Mouse (Mus musculus): ENCODE measurements around the gene Hltf.
A peak's percentile ranks its signal among the peaks of the same experiment; 100 is the strongest.
"Not testable (repeated sequence)": the region's sequence is repeated elsewhere in the genome, so short reads cannot be mapped to it uniquely, and the experiment has no call there.

Gene Hltf

DNA sequence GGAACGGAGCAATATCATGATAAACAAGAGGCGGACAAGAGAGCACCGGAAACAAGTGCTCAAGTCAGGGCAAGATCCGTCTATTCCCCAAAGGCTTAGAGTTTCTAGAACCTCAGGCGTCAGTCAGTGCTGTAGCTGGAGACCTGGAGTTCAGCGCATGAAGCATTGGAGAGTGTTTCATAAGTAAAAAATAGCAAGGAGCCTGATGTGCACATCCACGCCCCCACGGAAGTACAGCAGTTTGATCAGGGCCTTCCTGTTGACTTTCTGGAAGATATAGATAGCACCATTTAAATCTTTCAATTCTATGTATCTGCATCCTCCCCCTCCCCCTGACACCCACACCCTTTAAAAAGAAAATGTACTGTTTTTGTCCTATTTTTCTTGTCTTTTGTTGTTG lies 46.7 kb downstream of the Hltf start:
- DNase-seq (ENCODE audit: low read depth, low spot score), result no peak

DNA sequence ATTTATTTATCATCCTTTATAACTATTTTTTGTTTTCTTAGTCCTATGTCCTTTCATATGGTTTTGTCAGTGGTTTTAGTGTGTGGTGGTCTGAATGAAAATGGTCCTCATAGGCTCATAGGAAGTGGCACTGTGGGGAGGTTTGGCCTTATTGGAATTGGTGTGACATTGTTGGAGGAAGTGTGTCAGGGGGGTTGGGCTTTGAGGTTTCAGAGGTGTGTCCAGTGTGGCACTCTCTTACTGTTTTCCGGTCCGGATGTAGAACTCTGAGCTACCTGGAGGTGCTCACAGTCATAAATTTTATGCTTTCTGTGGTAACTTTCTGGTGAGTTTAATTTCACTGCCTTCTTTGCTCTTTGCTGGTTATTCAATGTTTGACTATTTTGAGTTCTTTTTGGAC lies 47.2 kb downstream of the Hltf start:
- no peak for DNase-seq (ENCODE audit: low read depth, low spot score)

DNA sequence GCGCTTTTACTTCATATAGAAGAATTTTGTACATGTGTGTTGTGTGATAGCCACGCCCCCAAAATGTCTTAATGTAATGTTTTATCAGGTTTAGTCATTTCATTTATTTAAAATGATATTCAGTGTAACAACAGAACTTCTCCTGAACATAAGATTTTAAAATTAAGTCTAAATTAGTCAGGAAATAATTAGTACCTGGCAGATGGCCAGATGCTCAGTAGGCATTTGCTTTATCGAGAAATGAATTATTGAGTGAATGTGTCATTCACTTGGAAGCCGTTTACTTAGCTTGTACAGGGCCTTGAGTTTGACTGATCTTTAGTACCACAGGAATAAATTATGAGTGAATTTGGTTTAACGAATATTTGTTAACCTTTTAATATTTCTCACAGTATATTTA lies 51.3 kb downstream of the Hltf start:
- no peak for DNase-seq (ENCODE audit: low read depth, low spot score)

DNA sequence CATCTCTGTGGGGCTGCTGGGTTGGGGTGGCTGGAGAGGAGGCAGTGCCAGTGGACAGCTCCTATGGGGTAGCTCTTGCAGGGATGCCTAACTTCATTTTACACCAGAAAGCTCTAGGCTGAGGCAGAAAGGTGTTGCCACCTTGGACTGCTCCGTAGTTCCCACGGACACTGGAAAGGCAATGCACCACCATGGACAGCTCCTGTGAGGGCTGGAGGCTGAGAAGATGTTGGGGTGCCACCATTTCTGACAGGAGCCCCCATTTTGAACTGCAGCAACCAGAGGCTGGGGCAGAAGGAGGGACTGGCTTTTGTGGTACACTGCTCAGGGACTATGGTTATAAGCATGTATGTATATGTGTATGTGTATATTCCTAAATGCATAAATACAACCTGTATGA lies 54.3 kb downstream of the Hltf start:
- no peak for DNase-seq (ENCODE audit: low read depth, low spot score)

DNA sequence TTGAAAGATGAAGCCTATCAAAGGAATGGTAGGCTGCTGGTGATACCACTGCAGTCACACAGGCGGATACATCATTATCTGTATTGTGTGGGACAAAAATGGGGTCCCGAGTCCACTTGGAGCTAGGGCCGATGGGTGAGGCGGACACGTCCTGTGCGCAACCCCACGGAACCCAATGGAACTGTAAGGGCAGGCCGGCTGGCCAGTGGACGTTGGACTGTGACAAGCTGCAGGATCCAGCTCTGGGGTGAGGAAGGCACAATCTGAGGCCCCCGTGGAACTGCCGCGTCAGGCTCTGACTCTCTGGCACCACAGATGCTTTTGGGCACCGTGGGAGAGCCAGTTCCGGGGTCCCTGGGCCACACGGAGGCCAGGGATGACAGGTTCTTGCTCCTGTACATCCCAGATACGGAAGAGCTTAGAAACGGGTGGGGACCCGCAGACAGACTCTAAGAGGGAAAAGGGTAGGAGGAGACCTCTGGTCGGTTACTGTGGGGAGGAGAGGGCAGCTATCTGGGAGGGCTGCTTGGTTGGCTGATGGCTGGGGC lies 61.5 kb downstream of the Hltf start:
- no peak for DNase-seq (ENCODE audit: low read depth, low spot score)

DNA sequence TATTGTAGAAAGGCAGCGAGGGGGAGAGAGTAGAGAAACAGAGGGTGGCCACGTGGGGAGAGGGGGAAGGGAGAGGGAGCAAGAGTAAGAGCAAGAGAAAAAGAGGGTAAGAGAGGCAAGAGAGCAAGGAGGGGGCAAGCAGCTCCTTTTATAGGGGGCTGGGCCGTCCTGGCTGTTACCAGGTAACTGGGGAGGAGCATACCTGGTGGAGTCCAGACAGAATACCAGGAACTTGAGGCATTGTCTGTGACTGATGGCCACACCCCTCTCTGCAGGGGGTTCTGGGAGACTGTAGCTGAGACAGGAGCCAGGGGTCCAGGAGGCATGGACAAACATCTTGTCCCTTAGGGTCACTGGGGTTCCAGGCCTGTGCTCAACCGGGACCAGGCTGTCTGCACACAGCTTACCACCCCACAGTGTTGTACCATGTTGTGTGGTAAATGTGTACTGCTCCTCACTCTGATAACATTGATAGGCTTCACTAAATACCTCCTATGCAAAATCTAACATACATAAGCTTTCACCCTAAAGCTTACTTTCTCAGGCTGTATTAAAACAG lies 62.2 kb downstream of the Hltf start:
- peak; percentile 86 for DNase-seq (ENCODE audit: low read depth, low spot score)

DNA sequence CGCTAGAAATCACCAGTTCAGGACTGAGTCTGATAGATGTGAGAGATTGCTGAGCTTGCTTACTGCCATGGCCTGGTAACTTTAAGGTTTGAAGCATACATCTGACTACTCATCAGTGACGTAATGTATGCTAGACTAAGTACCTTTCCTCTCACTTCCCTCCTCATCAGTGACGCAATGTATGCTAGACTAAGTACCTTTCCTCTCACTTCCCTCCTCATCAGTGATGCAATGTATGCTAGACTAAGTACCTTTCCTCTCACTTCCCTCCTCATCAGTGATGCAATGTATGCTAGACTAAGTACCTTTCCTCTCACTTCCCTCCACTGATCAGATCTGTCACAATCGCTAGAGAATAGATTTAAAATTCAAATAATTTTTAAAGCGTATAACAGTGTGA lies 64.0 kb downstream of the Hltf start:
- DNase-seq (ENCODE audit: low read depth, low spot score), result not testable (repeated sequence)

DNA sequence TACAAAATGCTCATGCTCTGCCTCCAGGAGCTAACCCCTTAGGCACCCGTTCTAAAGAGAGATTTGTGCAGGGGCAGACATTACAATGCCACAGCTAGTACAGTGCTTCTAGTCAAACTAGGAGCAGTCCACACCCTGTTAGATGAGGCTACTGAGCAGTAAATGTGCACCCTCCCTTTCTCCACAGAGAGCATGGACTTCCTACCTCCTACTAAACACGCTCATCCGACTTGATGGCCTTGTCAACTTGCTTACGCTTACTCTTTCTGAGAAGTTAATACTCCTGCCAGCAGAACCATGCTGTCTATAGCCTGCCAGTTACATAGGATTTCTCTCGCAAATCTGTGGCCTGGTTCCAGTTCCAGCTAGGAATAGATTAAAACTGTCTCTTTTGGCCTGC lies 68.0 kb downstream of the Hltf start:
- DNase-seq (ENCODE audit: low read depth, low spot score), result no peak

DNA sequence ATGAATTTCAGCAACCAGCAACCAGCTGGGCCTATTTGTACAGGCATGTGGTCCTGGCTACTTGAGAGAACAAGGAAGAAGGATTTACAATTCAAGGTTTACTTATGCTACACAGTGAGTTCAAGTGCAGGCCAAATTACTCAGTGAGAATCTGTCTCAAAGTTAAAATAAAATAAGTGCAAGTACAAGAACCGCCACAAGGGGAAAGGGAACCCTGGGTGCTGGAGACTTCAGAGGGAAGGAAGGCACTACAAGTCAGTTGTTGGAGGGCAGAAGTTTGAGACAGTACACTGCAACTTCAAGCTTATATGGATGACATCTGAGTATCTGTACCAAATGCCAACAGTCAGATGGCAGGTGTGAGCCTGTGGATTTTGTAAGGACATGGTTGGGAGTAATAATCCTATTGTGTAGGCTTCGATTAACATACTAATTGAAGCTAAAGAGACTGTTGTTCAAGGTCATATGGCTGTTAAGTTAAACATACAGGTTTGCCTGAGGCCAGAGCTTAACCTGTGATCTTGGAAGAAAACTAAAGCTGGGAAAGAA lies 69.5 kb downstream of the Hltf start:
- DNase-seq (ENCODE audit: low read depth, low spot score), result peak; percentile 60

DNA sequence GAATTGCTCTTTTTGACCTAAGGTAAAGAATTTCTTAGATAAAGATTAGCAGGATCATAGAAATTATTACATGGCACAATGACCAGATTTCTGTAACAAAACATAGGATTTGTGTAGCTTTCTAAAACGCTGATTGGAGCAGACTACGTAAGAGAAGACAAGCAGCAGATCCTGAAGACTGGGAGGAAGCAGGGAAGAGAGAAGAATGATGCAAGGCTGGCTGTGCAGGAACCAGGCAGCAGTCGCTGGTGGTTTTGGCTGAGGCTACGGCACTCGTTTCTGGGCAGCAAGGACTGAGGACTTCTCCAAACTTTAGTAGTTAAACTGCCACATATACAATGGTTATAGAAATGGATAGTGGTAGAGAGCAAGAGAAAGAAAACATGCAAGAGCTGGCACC lies 71.9 kb downstream of the Hltf start:
- no peak for DNase-seq (ENCODE audit: low read depth, low spot score)

DNA sequence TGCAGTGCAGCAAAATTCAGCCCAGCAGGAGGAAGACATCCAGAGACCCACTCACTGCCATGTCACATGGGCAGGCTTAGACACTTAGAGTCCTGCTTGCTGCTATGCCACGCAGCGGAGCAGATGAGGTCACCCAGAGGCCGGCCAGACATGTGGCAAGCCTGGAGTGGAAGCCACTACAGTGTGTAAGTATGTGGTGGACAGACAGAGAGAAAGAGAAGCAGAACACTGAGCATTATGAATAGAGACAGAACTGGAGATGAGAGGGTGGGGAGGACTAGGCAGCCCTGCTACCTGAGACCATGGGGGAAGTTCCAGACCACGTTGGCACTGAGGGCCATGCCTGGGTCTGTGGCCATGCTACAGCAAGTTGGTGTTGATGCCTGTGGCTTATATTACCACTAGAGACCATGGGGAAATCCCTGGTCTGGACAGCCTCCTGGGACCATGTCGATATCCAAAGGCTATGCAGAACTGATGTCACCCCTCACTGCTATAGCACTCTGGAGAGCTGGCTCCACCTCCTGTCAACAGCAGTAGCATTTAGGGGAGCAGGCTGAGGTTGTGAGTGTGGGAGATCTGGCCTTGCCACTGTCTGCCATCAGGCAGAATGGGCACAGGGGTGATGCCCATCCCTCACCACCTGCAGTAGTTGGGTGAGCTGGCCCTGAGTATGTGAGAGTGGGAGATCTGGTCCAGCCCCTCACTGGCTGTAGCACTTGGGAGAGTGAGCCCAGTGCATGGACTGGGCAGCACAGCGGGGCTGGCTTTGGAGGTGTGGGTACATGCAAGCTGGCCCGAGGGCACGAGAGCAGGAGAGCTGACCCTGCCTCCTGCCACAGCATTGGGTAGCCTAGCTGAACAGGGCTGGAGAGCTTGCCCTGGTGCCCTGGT lies 73.1 kb downstream of the Hltf start:
- no peak for DNase-seq (ENCODE audit: low read depth, low spot score)

DNA sequence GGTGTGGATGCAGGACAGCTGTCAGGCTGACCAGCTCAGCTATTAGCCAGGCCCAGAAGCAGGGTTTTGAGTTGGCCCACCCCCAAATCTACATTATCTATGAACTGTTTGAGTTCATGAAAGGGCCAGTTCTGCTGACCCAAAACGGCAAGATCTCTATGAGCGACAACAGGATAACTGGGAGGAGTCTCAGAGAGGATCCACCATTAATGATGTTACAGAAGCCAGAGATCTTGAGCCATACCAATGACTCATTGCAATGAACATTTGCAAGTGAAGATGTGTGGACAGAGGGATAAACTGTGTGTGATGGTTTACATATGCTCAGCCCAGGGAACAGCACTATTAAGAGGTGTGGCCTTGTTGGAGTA lies 73.7 kb downstream of the Hltf start:
- DNase-seq (ENCODE audit: low read depth, low spot score), result no peak

DNA sequence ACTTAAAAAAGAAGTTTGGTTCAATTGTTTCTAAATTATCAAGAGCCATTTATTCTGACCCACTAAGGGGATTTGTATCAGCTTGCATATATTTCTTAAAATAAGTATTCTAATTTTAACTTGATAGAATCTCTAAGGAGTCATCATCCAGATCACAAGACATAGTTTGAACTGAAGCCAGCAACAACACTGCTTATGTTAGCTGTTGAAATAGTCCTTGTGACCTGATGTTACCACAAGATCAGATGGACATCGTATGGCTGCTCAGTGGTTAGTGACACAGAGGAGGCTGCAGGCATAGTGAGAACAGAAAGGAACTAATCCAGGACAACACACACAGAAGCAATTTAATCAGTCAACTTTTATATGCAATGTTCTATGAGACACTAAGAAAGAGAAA lies 75.1 kb downstream of the Hltf start:
- no peak for DNase-seq (ENCODE audit: low read depth, low spot score)

DNA sequence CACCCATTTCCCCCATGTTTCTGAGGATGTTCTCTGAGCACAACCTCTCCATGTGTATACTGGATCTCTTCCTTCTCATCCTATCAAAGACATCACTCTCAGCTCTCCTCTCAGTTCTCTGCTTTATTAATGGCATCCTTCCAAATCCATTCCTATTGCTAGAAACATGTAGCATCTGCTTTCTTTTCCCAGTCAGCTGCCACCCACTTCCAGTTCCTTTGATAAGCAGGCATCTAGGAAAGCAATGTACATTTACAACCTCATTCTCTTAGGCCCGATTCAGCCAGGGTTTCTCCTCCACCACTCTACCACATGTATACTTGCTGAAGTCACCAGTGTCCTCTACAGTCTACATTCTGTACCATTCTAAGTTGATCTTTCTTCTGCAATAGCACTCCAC lies 76.1 kb downstream of the Hltf start:
- DNase-seq (ENCODE audit: low read depth, low spot score), result no peak

DNA sequence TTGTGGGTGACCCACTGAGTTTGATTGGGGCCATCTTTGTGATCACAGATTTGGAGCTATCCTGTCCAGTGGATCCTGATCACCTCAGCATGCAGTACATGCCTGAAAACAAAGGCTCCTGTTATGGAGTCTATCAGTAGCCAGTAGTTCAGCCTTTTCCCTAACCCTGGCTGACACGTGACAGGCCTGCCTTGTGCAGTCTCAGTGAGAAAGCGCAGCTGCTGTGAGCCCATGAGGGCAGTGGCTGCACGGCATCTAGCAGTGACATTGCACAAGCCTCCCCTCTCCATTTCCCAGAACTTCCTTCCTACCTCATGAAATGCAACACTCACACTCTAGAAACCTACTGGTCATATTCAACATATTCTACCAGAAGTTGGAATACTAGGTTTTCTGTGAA lies 76.9 kb downstream of the Hltf start:
- no peak for DNase-seq (ENCODE audit: low read depth, low spot score)

DNA sequence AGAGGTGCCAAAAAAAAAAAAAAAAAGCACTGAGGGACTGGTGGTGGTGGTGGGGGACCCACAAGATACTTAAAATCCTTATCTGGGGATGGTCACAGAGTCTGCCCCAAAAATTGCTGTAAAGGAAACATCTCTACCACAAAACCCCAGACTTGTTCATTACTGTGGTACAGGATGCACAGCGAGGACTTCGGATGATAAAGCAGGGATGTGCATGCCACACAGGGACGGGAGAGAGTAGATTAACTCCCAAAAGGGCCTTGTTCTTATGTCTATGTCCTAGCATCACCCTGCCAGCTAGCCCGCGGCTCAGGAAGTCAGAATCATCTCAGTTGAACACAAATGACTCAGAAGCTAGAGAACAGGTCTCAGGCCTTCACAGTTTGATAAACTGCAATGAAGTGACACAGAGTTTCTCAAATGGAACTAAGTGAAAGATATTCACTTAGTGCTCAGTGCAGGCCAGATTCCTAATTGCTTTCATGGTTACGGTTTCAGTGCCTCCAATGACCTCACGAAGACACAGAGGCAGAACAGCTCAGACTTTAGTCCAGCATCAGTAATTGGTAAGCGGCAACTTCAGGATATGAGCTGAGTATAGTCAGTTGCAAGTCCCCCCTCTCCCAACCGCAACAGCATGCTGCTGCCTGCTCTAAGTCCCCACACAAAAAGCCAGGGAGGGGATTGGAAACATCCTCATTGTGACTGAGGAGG lies 79.4 kb downstream of the Hltf start:
- no peak for DNase-seq (ENCODE audit: low read depth, low spot score)

DNA sequence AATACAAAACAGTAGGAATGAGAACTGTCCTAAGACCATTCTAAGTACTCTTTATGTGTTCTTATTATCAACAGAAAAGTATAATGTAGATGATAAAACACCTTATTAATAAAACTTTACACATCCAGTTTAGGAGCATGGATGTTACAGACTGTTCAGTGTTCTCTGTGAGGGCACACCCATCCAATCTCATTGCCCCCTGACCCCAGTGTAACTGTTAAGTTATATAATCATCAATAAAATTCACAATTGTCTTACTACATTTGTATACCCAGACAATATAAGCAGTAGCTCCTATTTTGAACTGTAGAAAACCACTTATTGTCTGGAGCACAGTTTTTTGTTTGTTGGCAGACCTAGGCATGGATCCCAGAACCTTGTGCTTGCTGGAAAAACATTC lies 83.6 kb downstream of the Hltf start:
- no peak for DNase-seq (ENCODE audit: low read depth, low spot score)

DNA sequence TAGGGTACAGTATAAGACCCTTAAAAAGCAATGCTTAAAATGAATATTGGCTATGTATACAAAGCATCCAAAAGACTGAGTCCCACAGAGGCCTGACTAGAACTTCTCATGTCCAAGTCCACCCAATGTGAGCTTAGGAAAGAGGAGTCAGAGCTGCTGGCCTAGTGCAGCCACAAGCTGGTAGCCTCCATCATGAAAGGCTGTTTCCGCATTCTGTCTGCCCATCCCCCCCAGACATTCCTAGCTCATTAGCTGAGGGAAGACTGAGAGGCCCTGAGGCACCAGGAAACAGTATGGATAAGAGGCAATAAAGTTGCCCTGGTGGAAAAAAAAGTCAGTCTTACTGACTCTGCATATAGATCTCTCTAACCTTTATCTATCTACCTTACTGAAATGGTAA lies 84.1 kb downstream of the Hltf start:
- peak; percentile 48 for DNase-seq (ENCODE audit: low read depth, low spot score)

DNA sequence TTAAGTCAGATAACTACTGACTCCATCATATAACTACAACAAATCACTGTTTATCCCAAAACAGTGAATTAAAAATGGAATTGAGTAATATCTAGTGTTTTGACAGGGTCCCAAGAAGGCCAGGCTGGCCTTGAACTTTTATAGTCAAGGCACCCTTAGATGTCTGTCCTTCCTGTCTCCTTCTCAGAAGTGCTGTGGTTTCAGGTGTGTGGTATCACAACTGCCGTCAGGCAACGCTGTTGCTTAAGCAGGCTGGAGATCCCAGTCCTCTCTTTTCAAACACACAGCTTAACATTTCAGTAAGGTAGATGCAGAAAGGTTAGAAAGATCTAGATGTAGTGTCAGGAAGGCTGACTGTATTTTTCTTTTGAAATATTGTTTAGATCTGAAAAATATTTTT lies 84.5 kb downstream of the Hltf start:
- DNase-seq (ENCODE audit: low read depth, low spot score), result no peak

DNA sequence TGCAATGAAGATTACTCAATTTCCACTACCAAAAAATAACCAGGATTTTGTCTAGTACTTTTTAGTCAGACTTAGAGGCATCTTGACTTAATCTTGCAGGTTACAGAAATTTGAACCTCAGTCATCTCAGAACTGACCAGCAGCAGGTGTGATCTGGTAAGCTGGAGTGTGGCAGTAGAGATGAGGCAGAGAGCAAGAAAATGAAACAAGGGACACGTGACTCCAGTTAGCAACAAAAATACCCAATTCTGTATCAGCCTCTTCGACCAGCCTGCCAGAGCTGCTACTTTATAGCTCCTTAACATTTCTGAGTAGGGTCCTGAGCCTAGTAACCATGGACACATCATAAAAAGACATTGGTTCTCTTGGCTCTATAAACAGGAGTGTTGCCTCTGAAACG lies 85.0 kb downstream of the Hltf start:
- no peak for DNase-seq (ENCODE audit: low read depth, low spot score)

DNA sequence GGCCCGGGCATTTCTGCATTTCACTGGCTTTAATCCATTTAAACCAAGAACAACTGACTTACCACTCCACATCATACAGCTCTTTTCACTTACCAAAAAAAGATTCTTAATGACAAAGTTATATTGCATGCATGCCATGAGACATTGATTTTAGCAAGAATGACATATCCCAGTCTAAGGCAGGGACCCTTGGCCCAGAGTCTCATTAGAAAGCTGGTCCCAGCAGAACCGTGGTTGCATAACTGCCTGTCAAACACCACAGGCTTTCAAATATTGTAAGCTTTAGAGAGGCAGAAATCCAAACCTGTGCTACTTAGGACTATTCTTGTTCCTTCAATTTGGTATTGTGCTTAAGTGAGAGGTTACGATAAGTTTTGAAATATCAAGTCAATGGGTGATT lies 86.1 kb downstream of the Hltf start:
- no peak for DNase-seq (ENCODE audit: low read depth, low spot score)

DNA sequence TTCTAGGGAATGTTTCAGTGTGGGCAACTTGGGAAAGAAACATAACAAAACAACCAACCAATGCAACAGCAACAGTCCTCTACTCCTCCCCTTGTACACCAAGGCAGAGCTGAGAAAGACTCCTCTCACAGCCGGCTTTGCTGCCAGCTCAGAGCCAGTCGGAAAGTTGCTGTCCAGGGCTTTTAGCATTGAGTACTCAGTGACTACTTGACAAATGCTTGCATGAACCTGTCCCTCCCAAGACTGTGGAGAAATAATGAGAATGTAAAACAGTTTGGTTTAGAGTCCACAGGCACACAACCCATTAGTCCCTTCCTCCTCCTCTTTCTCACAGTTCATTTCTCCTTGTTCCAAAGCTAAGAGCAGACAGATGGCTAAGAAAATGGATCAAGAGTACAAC lies 86.8 kb downstream of the Hltf start:
- DNase-seq (ENCODE audit: low read depth, low spot score), result no peak

All from ES-CJ7 (cell line).